Mouse (Mus musculus) limb, embryonic 15.5 days (tissue): Measurements from ENCODE around the gene Scaf8. TPM values are rescaled to one million over a fixed set of nuclear protein-coding genes. Genes with fewer than 3 reads are reported as not detected.
"Not testable (repeated sequence)": the region's sequence is repeated elsewhere in the genome, so short reads cannot be mapped to it uniquely, and the experiment has no call there.

Source experiments
- ATAC-seq: fragments of 200-750 bp; cut with Nextera tagmentation; 2 replicates; pipeline ENCODE4 v1.8.0; 2017; ENCODE audit warnings: low read depth, moderate TSS enrichment; ENCODE audit not compliant: insufficient number of reproducible peaks, low FRiP score, low TSS enrichment
- H3K27ac ChIP-seq: fragments of 300-500 bp; sonication (generic); 2 replicates; pipeline ENCODE4 v1.5.1; 2015; ENCODE audit warnings: moderate library complexity, mild to moderate bottlenecking, inconsistent platforms
- H3K27me3 ChIP-seq: fragments of 300-500 bp; sonication (generic); 2 replicates; pipeline ENCODE4 v1.6.1; 2015; ENCODE audit warnings: inconsistent platforms
- H3K36me3 ChIP-seq: fragments of 300-500 bp; sonication (generic); 2 replicates; pipeline ENCODE4 v1.6.1; 2015; ENCODE audit warnings: inconsistent platforms
- H3K4me1 ChIP-seq: fragments of 300-500 bp; sonication (generic); 2 replicates; pipeline ENCODE4 v1.6.1; 2015; ENCODE audit warnings: inconsistent platforms
- H3K4me2 ChIP-seq: fragments of 300-500 bp; sonication (generic); 2 replicates; pipeline ENCODE4 v1.6.1; 2015; ENCODE audit warnings: mild to moderate bottlenecking, inconsistent platforms
- H3K4me3 ChIP-seq: fragments of 300-500 bp; sonication (generic); 2 replicates; pipeline ENCODE4 v1.5.1; 2015; ENCODE audit warnings: mild to moderate bottlenecking, inconsistent platforms
- H3K9ac ChIP-seq: fragments of 300-500 bp; sonication (generic); 2 replicates; pipeline ENCODE4 v1.6.1; 2015; ENCODE audit warnings: inconsistent platforms
- H3K9me3 ChIP-seq: fragments of 300-500 bp; sonication (generic); 2 replicates; pipeline ENCODE4 v1.6.1; 2016; ENCODE audit warnings: inconsistent platforms
- WGBS: fragments of 180-500 bp; shearing (Covaris S2); methylation state at CpG from one replicate; pipeline ENCODE4 v1.1.7; 2015; 5-methylcytosine and 5-hydroxymethylcytosine counted together
- polyA plus RNA-seq: library from polyadenylated mRNA; unstranded; fragments of >200 nt; fragmentation: Nextera tagmentation; extraction: Ambion mirVana; gene quantifications from 2 replicates; pipeline ENCODE4 v1.2.1, GENCODE M21; 2015

Gene Scaf8
- polyA plus RNA-seq, 1 experiment from 2014 or later: 19.1 TPM

- H3K4me1 ChIP-seq: no peaks in the 10 kb centered on the region
- H3K9ac ChIP-seq: 0 out of 2 replicates have a peak overlapping the region, but pooled peaks have one; percentile 42
- WGBS: 66% methylated on average over 3 of the region's 3 CpGs
- H3K9me3 ChIP-seq: peaks cover 3% of the 10 kb centered on the region; the same call in 1 of the 2 replicates
- peak overlapping the region; percentile 70 for H3K4me2 ChIP-seq
- H3K27ac ChIP-seq: no peak overlapping the region
- no peak for ATAC-seq
- H3K36me3 ChIP-seq: no peaks in the 10 kb centered on the region
- H3K4me3 ChIP-seq: peak overlapping the region; percentile 56
- H3K27me3 ChIP-seq: no peaks in the 10 kb centered on the region
Measured at GRCm38 (mm10) chr17:3085152-3085551, 29.6 kb upstream of the Scaf8 start.

DNA sequence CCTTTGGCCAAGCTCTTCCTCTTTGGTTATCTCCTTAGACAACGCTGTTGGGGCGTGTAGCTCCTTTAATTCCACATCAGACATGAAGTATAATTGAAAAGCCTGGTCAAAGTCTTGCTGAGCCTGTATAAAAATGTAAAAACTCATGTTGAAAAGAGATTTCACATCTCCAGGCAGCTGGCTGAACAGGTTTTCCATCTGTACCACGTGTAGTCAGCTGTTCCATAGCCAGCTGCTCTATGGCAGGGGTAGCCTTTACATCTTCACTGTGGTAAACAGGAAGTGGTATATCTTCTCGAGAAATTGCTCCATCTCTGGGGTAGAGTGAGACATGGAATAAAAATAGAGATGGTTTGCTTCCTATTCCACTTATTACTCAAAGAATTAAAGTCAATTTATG lies 22.1 kb upstream of the Scaf8 start:
- Histone ChIP-seq H3K27ac (no peak overlapping the region), H3K4me2 (no peak overlapping the region), H3K9me3 (no peaks in the 10 kb centered on the region), H3K36me3 (no peaks in the 10 kb centered on the region), H3K9ac (no peak overlapping the region), H3K27me3 (no peaks in the 10 kb centered on the region), H3K4me1 (no peaks in the 10 kb centered on the region), H3K4me3 (no peak overlapping the region)
- 45% methylated on average over 4 of the region's 4 CpGs for WGBS
- no peak for ATAC-seq

DNA sequence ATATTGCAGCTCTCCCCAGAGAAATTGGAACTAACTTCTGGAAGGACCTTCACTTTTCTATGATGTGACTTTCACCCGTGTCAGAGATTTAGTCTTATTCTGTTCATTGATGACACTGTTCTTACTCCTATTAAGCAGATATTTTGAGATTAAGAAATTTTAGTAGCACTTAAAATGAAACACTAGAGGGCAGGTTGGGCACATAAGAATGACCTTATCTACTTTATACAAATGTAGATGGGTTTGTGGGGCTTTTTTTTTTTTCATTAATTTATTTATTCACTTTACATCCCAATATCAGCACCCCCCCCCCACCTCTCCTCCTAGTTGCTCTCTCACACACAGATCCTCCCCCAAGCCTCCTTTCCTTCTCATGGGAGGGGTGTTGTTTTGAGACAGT lies 15.5 kb upstream of the Scaf8 start:
- H3K9ac ChIP-seq, H3K27ac ChIP-seq, H3K4me3 ChIP-seq, H3K4me2 ChIP-seq, H3K4me1 ChIP-seq, ATAC-seq, H3K9me3 ChIP-seq, H3K27me3 ChIP-seq, H3K36me3 ChIP-seq: not testable (repeated sequence)
- WGBS: 86% methylated on average over 1 of the region's 1 CpGs

DNA sequence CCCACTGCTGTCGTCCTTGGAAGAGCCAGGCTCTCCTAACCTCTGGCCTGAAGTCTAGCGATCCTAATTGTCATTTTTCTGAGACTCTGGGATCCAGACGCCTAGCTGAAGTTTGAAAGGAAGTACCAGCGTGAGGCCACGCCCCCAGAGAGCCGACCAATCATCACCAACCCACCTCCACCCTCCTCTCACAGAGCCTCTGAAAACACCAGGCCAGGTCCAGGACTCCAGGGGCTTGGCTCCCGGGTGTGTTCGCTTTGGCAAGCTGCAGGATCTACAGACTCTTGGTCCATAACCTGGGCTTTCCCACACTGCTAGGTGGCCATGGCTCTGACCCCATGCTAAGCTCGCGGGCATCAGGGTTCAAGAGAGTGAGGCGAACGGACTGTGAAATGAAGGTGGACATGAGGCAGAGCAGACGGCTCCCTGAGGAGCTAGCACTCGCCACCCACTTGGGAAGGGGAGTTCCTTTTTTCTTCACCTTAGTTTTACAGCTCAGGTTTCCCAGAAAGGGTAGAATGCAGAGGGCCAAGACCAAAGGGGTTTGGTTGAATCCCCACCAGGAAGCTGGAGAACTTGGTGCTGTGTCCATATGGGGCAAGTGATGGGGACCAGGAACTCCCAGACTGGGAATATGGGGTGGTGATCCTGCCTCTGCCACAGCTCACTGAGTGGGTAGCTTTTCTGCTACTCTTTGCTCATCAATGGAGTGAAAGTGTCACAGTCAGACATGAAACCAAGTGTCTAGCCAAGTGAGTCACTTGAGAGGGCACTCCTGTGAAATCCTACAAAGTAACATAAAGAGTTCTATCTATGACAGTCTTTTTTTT lies 12.2 kb upstream of the Scaf8 start:
- Histone ChIP-seq H3K27ac (no peak overlapping the region; the same call in 1 of the 2 replicates), H3K9me3 (no peaks in the 10 kb centered on the region), H3K9ac (no peak overlapping the region), H3K4me1 (peaks cover 9% of the 10 kb centered on the region), H3K27me3 (no peaks in the 10 kb centered on the region), H3K4me2 (peak overlapping the region; percentile 68), H3K36me3 (no peaks in the 10 kb centered on the region), H3K4me3 (peak overlapping the region; percentile 38)
- peak; percentile 85 for ATAC-seq
- 3% methylated on average over 14 of the region's 14 CpGs for WGBS

DNA sequence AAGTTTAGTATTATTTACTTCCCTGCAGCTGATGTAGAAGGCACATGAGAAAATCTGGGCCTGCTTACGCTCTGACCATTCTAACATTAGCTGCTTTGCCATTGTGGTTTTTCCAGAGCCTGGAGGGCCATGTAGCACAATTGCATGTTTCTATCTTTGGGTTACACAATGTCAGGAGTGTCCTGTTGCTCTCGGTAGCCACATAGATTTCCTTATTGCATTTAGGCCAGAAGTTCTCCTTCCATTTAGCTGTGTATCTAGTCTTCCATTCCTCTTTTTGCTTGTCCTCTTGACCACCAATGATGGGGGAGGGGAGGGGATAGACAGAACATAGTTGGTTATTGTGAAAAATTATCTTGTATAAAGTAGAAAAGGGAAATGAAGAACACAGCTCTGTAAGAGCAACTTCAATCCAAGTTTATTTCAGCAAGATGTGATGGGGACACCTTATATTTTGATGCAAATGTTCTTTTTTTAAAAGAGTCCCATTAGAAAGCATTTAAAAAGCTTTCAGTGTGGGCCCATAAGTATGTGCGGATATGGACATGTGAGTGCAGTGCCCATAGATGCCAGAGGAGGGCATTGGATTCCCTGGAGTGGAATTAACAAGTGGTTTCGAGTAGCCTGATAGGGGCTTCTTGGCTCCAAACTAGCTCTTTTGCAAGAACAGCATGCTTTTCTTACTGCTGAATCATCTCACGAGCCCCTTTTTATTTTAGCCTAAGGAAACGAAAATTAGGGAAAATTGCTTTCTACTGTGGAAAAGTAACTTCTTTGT lies 10.4 kb upstream of the Scaf8 start:
- H3K36me3 ChIP-seq: no peaks in the 10 kb centered on the region
- ATAC-seq: no peak
- 73% methylated on average over 6 of the region's 6 CpGs for WGBS

GRCm38 (mm10) chr17:3105022-3105421 lies 9.8 kb upstream of the Scaf8 start:
- Histone ChIP-seq H3K4me2 (no peak overlapping the region), H3K27ac (no peak overlapping the region), H3K27me3 (no peaks in the 10 kb centered on the region), H3K4me1 (peaks cover 9% of the 10 kb centered on the region), H3K4me3 (no peak overlapping the region), H3K9me3 (no peaks in the 10 kb centered on the region), H3K9ac (no peak overlapping the region), H3K36me3 (no peaks in the 10 kb centered on the region)
- ATAC-seq: no peak
- WGBS: 72% methylated on average over 1 of the region's 1 CpGs

More for the DNA sequence above, 10.4 kb upstream of the Scaf8 start:
- Histone ChIP-seq H3K4me3 (no peak overlapping the region), H3K27ac (no peak overlapping the region), H3K9me3 (no peaks in the 10 kb centered on the region), H3K4me2 (no peak overlapping the region), H3K9ac (no peak overlapping the region), H3K4me1 (peaks cover 9% of the 10 kb centered on the region), H3K27me3 (no peaks in the 10 kb centered on the region)

DNA sequence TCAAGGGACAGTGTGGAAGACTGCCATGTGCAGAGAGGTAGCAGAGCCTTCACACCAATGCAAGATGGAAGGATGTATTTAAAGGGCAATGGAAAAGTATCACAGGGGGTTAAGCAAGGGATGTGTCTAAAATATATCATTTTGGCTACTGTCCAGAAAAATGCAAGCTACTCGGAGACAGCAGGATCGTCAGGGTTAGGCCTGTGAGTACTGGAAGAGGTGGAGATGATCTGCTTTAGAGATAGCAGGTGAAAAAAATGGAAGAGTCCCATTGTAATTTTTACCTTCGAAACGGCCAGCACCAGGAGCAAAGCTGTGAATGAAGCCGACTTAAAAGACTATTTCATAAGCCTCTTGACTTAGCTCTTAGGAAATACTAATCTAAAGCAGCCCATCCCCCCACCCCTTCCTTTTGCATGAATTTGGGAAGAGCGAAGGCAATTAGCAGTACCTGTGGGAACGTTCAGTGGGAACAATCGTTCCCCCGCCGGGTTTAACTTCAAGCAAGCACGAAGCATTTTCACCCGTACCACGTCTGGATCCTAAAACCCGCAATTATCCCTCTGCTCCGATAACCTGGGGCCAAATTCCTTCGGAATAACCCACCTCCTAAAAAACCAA lies 925 bp upstream of the Scaf8 start:
- Histone ChIP-seq H3K4me2 (peak overlapping the region; percentile 59), H3K27me3 (no peaks in the 10 kb centered on the region), H3K4me1 (peaks cover 16% of the 10 kb centered on the region; the same call in 1 of the 2 replicates), H3K27ac (peak overlapping the region; percentile 99), H3K9ac (peak overlapping the region; percentile 60), H3K9me3 (no peaks in the 10 kb centered on the region), H3K4me3 (peak overlapping the region; percentile 80), H3K36me3 (no peaks in the 10 kb centered on the region)
- no peak for ATAC-seq
- WGBS: 2% methylated on average over 16 of the region's 16 CpGs

GRCm38 (mm10) chr17:3114358-3114719 lies 433 bp upstream of the Scaf8 start:
- H3K4me3 ChIP-seq: peak overlapping the region; percentile 80
- H3K9me3 ChIP-seq: no peaks in the 10 kb centered on the region
- H3K36me3 ChIP-seq: no peaks in the 10 kb centered on the region
- H3K4me2 ChIP-seq: peak overlapping the region; percentile 59
- H3K4me1 ChIP-seq: peaks cover 18% of the 10 kb centered on the region; the same call in 1 of the 2 replicates
- peak overlapping the region; percentile 60 for H3K9ac ChIP-seq
- peak; percentile 64 for ATAC-seq
- under 1% methylated on average over 31 of the region's 31 CpGs for WGBS
- H3K27me3 ChIP-seq: no peaks in the 10 kb centered on the region
- H3K27ac ChIP-seq: peak overlapping the region; percentile 99

- peak overlapping the region; percentile 45 for H3K4me2 ChIP-seq
- WGBS: under 1% methylated on average over 27 of the region's 47 CpGs
- peak overlapping the region; percentile 80 for H3K4me3 ChIP-seq
- H3K27ac ChIP-seq: peak overlapping the region; percentile 99
- H3K9ac ChIP-seq: peak overlapping the region; percentile 95
- H3K27me3 ChIP-seq: no peaks in the 10 kb centered on the region
- H3K36me3 ChIP-seq: no peaks in the 10 kb centered on the region
- H3K9me3 ChIP-seq: no peaks in the 10 kb centered on the region
- peaks cover 19% of the 10 kb centered on the region; the same call in 1 of the 2 replicates for H3K4me1 ChIP-seq
- ATAC-seq: peak; percentile 77
Measured at GRCm38 (mm10) chr17:3115380-3115974, 705 bp downstream of the Scaf8 start.

DNA sequence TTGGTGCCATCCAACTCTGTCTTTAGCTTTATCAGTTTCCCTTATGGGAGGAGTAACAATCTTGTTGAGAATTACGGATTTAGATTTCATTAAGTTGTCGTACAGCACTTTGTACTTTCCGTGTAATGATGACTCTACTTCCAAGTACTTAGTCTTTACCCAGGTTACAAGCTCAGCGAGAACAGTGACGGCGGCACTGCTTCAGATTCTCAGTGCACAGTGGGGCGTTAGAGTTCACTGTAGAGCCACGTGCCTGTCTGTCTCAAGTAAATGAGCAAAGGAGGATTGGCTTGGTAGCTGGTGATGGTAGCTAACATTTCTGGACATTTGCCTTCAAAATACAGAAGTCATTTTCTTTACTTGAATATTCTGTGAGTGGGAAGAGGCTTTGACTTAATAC lies 6.2 kb downstream of the Scaf8 start:
- not testable (repeated sequence) for H3K4me2 ChIP-seq, ATAC-seq, H3K27me3 ChIP-seq, H3K9ac ChIP-seq, H3K27ac ChIP-seq, H3K36me3 ChIP-seq, H3K9me3 ChIP-seq, H3K4me3 ChIP-seq
- 83% methylated on average over 8 of the region's 8 CpGs for WGBS
- peaks cover 14% of the 10 kb centered on the region; the same call in 1 of the 2 replicates for H3K4me1 ChIP-seq

DNA sequence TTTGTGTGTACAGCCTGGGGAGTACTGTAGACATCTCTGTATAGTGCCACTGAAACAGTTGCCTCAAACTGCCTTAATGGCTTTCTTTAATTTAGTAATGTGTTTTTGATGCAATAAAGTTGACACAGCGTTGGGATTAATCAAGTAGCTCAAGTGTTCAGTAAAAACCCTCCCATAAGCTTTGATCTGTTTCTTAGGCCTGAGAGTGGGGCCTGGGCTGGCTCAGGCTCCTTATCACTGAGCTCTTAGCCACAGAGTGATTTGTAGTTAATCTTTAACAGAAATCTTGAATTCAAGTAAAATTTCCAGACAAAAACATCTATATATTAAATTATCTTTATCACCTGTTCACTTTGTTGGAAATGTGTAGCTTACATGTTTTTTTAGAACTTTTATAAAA lies 8.8 kb downstream of the Scaf8 start:
- not testable (repeated sequence) for H3K9ac ChIP-seq, H3K4me2 ChIP-seq, H3K4me1 ChIP-seq, H3K4me3 ChIP-seq, ATAC-seq, H3K36me3 ChIP-seq, H3K9me3 ChIP-seq, H3K27ac ChIP-seq, H3K27me3 ChIP-seq
- WGBS: 40% methylated on average over 1 of the region's 1 CpGs
